Mouse (Mus musculus): ENCODE results near the gene Zcchc7. TPM values are rescaled to one million over a fixed set of nuclear protein-coding genes. Genes with fewer than 3 reads are reported as not detected.
"Not testable (repeated sequence)": the region's sequence is repeated elsewhere in the genome, so short reads cannot be mapped to it uniquely, and the experiment has no call there.

Zcchc7 gene
- polyA plus RNA-seq, 1 experiment, result 3.5 TPM

GRCm38 (mm10) chr4:44715621-44716160 lies 40.0 kb upstream of the Zcchc7 start:
- H3K4me3 ChIP-seq (ENCODE audit: low read depth, low read length), result no peak overlapping the region
- no peaks in the 10 kb centered on the region; the same call in 1 of the 2 replicates for H3K4me1 ChIP-seq (ENCODE audit: control insufficient read depth, insufficient read depth, insufficient read length, low read length)
- H3K27ac ChIP-seq (ENCODE audit: insufficient read depth, low read depth, low read length), result no peak overlapping the region
- TF ChIP-seq CTCF (IDR thresholded peaks at IDR 0.05; ENCODE audit: extremely low read depth, insufficient read length, insufficient replicate concordance, low read depth, low read length) (no peak), POLR2A (IDR thresholded peaks at IDR 0.05; ENCODE audit: low read depth, low read length) (no peak)
- no peaks in the 10 kb centered on the region for H3K36me3 ChIP-seq (ENCODE audit: control insufficient read depth, insufficient read depth, low read length)
- WGBS, result 11% methylated on average over 3 of the region's 3 CpGs
- H3K27me3 ChIP-seq (ENCODE audit: control insufficient read depth, insufficient read depth, low read length), result peaks cover 46% of the 10 kb centered on the region

- H3K4me3 ChIP-seq (ENCODE audit: low read depth, low read length), result no peak overlapping the region
- H3K4me1 ChIP-seq (ENCODE audit: control insufficient read depth, insufficient read depth, insufficient read length, low read length), result no peaks in the 10 kb centered on the region; the same call in 1 of the 2 replicates
- H3K27ac ChIP-seq (ENCODE audit: insufficient read depth, low read depth, low read length), result no peak overlapping the region
- TF ChIP-seq POLR2A (IDR thresholded peaks at IDR 0.05; ENCODE audit: low read depth, low read length) (no peak), CTCF (IDR thresholded peaks at IDR 0.05; ENCODE audit: extremely low read depth, insufficient read length, insufficient replicate concordance, low read depth, low read length) (no peak)
- WGBS, result 8% methylated on average over 10 of the region's 10 CpGs
- no peaks in the 10 kb centered on the region for H3K36me3 ChIP-seq (ENCODE audit: control insufficient read depth, insufficient read depth, low read length)
- H3K27me3 ChIP-seq (ENCODE audit: control insufficient read depth, insufficient read depth, low read length), result peaks cover 39% of the 10 kb centered on the region
Measured at GRCm38 (mm10) chr4:44716391-44716790, 39.3 kb upstream of the Zcchc7 start.

GRCm38 (mm10) chr4:44717676-44718075 lies 38.0 kb upstream of the Zcchc7 start:
- TF ChIP-seq CTCF (IDR thresholded peaks at IDR 0.05; ENCODE audit: extremely low read depth, insufficient read length, insufficient replicate concordance, low read depth, low read length) (no peak), POLR2A (IDR thresholded peaks at IDR 0.05; ENCODE audit: low read depth, low read length) (no peak)
- peaks cover 27% of the 10 kb centered on the region for H3K27me3 ChIP-seq (ENCODE audit: control insufficient read depth, insufficient read depth, low read length)
- no peaks in the 10 kb centered on the region for H3K36me3 ChIP-seq (ENCODE audit: control insufficient read depth, insufficient read depth, low read length)
- H3K27ac ChIP-seq (ENCODE audit: insufficient read depth, low read depth, low read length), result no peak overlapping the region
- no peaks in the 10 kb centered on the region for H3K4me1 ChIP-seq (ENCODE audit: control insufficient read depth, insufficient read depth, insufficient read length, low read length)
- WGBS, result 77% methylated on average over 3 of the region's 3 CpGs
- no peak overlapping the region for H3K4me3 ChIP-seq (ENCODE audit: low read depth, low read length)

- WGBS, result 92% methylated on average over 8 of the region's 8 CpGs
- Histone ChIP-seq H3K4me3 (ENCODE audit: low read depth, low read length) (no peak overlapping the region), H3K27me3 (ENCODE audit: control insufficient read depth, insufficient read depth, low read length) (peaks cover 9% of the 10 kb centered on the region; the same call in 1 of the 2 replicates), H3K4me1 (ENCODE audit: control insufficient read depth, insufficient read depth, insufficient read length, low read length) (no peaks in the 10 kb centered on the region), H3K36me3 (ENCODE audit: control insufficient read depth, insufficient read depth, low read length) (no peaks in the 10 kb centered on the region), H3K27ac (ENCODE audit: insufficient read depth, low read depth, low read length) (no peak overlapping the region)
- TF ChIP-seq POLR2A (IDR thresholded peaks at IDR 0.05; ENCODE audit: low read depth, low read length) (no peak), CTCF (IDR thresholded peaks at IDR 0.05; ENCODE audit: extremely low read depth, insufficient read length, insufficient replicate concordance, low read depth, low read length) (no peak)
Measured at GRCm38 (mm10) chr4:44720046-44720445, 35.6 kb upstream of the Zcchc7 start.

GRCm38 (mm10) chr4:44721237-44721636 lies 34.4 kb upstream of the Zcchc7 start:
- Histone ChIP-seq H3K27me3 (ENCODE audit: control insufficient read depth, insufficient read depth, low read length) (peaks cover 4% of the 10 kb centered on the region; the same call in 1 of the 2 replicates), H3K36me3 (ENCODE audit: control insufficient read depth, insufficient read depth, low read length) (no peaks in the 10 kb centered on the region), H3K4me1 (ENCODE audit: control insufficient read depth, insufficient read depth, insufficient read length, low read length) (no peaks in the 10 kb centered on the region), H3K27ac (ENCODE audit: insufficient read depth, low read depth, low read length) (no peak overlapping the region), H3K4me3 (ENCODE audit: low read depth, low read length) (no peak overlapping the region)
- WGBS, result 77% methylated on average over 4 of the region's 4 CpGs
- no peak for TF ChIP-seq CTCF (IDR thresholded peaks at IDR 0.05; ENCODE audit: extremely low read depth, insufficient read length, insufficient replicate concordance, low read depth, low read length)

GRCm38 (mm10) chr4:44740471-44740870 lies 15.2 kb upstream of the Zcchc7 start:
- no peak for TF ChIP-seq POLR2A (IDR thresholded peaks at IDR 0.05; ENCODE audit: low read depth, low read length)
- WGBS, result 61% methylated on average over 1 of the region's 1 CpGs
- H3K27me3 ChIP-seq (ENCODE audit: control insufficient read depth, insufficient read depth, low read length), result no peaks in the 10 kb centered on the region; the same call in 1 of the 2 replicates
- H3K27ac ChIP-seq (ENCODE audit: insufficient read depth, low read depth, low read length), result no peak overlapping the region
- H3K36me3 ChIP-seq (ENCODE audit: control insufficient read depth, insufficient read depth, low read length), result no peaks in the 10 kb centered on the region
- H3K4me3 ChIP-seq (ENCODE audit: low read depth, low read length), result no peak overlapping the region
- no peaks in the 10 kb centered on the region for H3K4me1 ChIP-seq (ENCODE audit: control insufficient read depth, insufficient read depth, insufficient read length, low read length)

- H3K27ac ChIP-seq (ENCODE audit: insufficient read depth, low read depth, low read length), result peak overlapping the region; percentile 94
- H3K4me1 ChIP-seq (ENCODE audit: control insufficient read depth, insufficient read depth, insufficient read length, low read length), result no peaks in the 10 kb centered on the region
- no peak for TF ChIP-seq CTCF (IDR thresholded peaks at IDR 0.05; ENCODE audit: extremely low read depth, insufficient read length, insufficient replicate concordance, low read depth, low read length)
- TF ChIP-seq POLR2A (IDR thresholded peaks at IDR 0.05; ENCODE audit: low read depth, low read length), result peak; percentile 76; the same call in 1 of the 2 replicates
- no peaks in the 10 kb centered on the region for H3K27me3 ChIP-seq (ENCODE audit: control insufficient read depth, insufficient read depth, low read length)
- H3K4me3 ChIP-seq (ENCODE audit: low read depth, low read length), result peak overlapping the region; percentile 95
- no peaks in the 10 kb centered on the region for H3K36me3 ChIP-seq (ENCODE audit: control insufficient read depth, insufficient read depth, low read length)
- WGBS, result under 1% methylated on average over 60 of the region's 60 CpGs
Measured at GRCm38 (mm10) chr4:44756134-44756951, 666 bp downstream of the Zcchc7 start.

- WGBS, result 4% methylated on average over 10 of the region's 10 CpGs
- H3K36me3 ChIP-seq (ENCODE audit: control insufficient read depth, insufficient read depth, low read length); H3K27me3 ChIP-seq (ENCODE audit: control insufficient read depth, insufficient read depth, low read length); H3K4me1 ChIP-seq (ENCODE audit: control insufficient read depth, insufficient read depth, insufficient read length, low read length): not testable (repeated sequence)
- peak overlapping the region; percentile 94 for H3K27ac ChIP-seq (ENCODE audit: insufficient read depth, low read depth, low read length)
- peak overlapping the region; percentile 95 for H3K4me3 ChIP-seq (ENCODE audit: low read depth, low read length)
Measured at GRCm38 (mm10) chr4:44757131-44757530, 1.5 kb downstream of the Zcchc7 start.

Measured in small intestine, adult 2 months (tissue).